Mouse (Mus musculus) 416B (cell line): ENCODE data around the gene Fxyd2.

ENCODE experiments used
- DNase-seq: peaks from one replicate; pipeline ENCODE4 v3.0.0; 2011; ENCODE audit warnings: low read depth

Fxyd2 gene

DNA sequence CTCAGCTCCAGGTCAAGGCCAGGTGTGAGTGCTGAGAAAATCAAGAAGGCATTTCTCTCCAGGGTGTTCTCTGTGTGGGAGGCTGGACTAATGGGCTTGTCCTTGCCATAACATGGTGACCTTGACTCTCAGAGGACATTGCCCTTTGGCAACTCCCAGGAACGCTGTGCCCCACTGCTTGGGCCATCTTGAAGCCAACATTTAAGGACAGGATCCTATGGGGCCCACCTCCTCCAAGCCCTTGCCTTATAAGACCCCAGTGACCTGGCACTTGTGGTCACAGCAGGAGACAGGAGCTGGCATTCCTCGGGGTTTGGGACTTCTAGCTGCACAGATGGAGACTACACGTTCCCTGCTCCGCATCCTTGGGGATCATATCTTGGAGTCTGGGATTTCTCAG is at the start of gene Fxyd2:
Fxyd2 (plus strand) TSS at position 236 of the 400 bp plus-strand sequence.
- no peak for DNase-seq

DNA sequence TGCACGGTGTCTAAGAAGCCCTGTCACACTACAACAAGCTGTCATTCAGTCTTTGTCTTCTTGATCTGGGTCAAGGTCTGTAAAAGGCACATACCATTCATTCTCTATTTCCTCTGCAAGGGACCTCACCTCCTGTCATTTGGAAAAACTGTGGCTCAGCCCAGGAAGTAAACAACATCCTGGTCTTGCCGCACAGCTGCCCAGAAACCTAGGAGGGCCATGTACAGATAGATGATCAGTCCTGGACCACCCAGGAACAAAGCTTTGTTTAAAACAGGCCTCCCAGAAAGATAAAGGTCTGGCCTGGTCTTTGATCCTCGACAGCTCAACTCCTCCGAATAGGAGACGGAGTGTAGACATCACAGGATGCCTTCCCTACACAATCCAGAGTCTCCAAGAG is 49.6 kb upstream of the Fxyd2 start:
- DNase-seq: no peak

DNA sequence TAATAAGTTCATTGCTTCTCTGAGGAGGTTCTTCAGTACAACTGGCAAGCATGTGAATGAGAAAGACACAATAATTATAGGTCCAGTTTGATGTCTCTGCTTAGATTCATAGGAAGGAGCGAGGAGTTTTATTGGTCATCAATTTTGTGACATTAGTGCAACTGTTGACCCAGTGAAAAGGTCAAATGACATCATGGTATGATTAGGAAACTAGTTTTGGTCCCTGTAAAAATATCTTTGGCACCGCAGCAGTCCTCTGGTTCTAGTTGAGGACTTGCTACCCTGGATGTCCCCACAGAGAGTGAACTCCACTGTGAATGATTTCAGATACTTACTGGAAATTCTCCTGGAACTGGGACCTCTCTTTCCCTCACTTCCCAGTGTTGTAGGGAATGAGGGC is 44.3 kb upstream of the Fxyd2 start:
- DNase-seq: no peak

- DNase-seq: no peak
These were observed 41.1 kb upstream of the Fxyd2 start for GRCm38 (mm10) chr9:45358356-45358755.

- DNase-seq: no peak
These were observed 37.4 kb upstream of the Fxyd2 start for GRCm38 (mm10) chr9:45362051-45362461.

DNA sequence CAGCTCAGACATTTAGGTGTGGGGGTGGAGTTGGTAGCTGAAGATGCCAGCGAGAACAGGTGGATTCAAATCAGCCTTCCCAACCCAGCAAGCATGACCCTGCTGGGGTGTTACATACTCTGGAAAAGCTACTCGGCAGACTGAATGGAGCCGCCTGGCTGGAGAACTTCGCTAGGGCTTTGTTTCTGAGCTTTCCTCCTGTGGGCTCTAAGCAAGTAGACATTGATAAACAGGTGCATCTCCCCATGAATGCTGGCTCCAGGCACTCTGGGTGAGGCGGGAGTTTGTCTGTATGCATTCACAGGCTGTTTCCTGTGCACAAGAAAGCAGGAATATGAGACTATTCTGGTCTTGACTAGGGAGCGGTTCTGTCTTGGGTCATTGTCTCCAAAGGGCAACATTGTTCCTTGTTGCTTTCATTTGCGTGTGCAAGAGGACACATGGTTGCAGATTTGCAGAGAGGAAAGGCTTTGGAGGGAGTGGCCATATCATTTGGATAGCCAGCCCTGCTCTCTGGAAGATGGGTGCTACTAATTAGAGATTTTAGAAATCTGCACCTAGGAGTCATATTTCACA is 35.7 kb upstream of the Fxyd2 start:
- no peak for DNase-seq

DNA sequence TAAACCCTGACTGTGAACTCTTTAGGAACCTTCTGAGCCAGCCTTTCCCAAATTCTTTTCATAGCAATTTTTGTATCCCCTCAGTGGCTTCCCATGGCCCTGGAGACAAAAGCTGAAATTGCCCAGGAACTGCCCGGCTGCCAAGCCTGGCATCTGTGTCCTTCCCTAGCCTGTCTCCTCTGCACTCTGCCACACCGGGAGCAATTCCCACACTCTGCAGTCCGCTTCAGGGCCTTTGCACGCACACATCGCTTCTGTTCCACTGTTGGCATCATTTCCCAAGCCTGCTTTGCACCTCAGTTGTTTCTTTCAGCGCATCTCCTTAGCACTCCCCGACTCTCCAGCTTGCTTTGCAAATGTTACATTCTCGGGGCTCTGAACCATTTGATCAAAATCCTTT is 31.8 kb upstream of the Fxyd2 start:
- DNase-seq: no peak

- DNase-seq: no peak
These were observed 31.0 kb upstream of the Fxyd2 start for GRCm38 (mm10) chr9:45368341-45368901.

GRCm38 (mm10) chr9:45370117-45370561 is 29.3 kb upstream of the Fxyd2 start, which contains the start of gene Fxyd6:
TSS of gene Fxyd6 (plus strand) at chr9:45370185.
- DNase-seq: no peak

DNA sequence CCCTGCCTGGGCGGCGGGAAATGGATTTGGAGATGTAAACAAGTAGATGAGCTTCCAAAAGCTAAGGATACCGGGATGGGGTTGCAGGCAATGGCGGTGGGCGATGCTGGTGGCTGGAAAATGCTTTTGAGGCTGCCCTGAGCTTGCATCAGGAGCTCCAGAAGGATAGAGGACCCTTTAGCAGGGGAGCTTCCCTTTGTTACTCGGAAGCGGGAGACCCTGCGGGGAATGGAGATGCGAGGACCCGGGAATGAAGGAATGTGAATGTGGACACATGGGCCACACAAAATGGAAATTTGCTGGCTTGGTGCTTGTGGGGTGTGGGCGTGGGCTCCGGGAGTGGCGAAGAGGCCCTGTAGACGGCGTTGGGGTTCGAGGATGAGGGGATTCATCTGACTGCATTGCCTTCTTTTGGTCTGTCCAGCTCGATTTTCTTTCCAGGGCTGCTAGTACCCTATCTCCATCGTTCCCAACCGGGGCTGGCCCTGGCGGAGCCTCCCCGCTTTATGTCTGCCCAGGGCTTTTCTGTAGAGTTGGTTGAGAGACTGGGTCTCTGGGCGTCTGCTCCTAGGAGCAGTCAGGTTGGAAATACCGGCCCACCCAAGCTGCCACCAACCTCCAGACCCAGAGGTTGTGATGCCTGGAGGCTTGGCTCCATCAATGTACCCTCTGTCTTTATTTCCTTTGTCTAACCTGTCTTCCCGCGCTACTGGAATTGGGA is 28.7 kb upstream of the Fxyd2 start:
- no peak for DNase-seq

GRCm38 (mm10) chr9:45371337-45371707 is 28.1 kb upstream of the Fxyd2 start:
- no peak for DNase-seq

- DNase-seq: no peak
These were observed 25.6 kb upstream of the Fxyd2 start for GRCm38 (mm10) chr9:45373896-45374295.

DNA sequence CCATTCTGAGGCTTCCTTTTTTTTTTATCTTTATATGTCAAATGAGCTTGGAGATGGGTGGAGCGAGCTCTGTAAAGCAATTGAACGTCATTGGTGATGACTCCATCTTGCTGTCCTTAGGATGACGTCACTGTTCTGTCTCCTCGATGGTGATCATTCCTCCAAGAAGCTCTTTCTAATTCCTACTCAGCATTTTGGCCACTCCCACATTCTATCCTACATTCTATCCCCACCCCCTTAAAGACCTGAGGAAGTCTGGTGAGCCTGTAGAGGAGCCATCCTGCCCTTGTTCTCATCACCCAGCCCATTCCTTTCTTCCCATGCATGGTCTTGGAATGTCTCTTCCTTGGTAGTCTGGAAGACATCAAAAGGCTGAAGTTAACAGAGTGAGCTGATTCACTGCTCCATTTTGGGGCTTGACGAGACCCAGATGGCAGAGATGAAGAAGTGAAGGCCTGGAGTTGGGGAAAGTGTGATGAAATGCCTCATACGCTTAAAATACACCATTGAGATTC is 24.4 kb upstream of the Fxyd2 start:
- DNase-seq: no peak

DNA sequence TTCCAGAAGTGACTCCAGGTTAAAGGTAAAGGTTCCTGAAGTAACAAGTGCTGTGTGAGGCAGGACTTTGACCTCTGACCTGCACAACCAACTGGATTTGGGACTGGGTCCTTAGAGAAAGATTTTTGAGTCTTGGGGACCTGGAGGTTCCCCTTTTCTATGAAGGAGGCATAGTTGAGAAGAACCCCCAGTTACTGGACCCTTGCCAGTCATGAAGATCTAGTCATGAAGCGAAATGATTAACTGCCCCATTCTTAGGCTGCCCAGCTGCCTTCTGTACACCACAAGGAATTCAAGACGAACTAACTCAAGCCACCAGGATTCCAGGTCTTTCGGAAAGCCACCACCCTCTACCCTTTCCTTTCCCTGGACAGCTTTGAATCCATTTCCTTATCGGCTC is 23.0 kb upstream of the Fxyd2 start:
- no peak for DNase-seq

GRCm38 (mm10) chr9:45376883-45377282 is 22.6 kb upstream of the Fxyd2 start:
- no peak for DNase-seq

DNA sequence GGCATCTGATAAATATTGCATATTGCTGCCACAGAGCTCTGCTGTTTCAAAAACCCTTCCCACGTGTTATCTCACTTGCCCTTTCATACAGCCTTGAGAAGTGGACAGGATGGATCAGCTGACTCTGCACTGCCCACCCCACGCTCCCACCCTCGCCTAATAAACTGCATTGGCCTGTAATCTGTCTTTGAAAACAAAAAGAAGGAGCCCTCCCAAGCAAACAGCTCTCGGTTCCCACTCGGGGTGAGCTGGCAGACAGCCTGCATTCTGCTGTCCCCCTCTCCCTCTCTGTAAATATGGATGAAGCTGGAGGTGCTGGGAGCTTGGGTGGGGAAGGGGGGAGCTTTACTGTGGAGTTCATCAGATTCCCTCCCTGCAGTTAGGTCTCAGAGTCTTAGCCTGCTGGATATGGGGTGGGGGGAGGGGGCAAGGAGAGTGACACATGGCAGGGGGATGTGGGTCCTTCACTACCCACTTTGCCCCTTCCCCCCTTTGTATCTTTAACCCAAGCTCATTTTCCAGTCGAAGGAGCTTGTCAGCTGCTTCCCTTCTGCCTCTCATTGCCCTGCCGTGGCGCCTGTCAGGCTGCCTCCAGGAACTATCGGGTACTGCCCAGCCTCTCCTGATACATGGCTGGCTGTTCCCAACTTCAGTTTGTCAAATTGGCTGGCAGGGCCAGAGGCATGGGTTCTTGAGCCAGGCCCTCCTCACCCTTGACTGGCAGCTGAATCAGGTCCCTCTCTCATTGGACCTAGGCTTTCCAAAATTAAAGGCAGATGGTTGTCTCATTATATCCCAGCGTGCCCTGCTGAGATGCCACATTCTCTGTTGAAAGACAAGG is 18.8 kb upstream of the Fxyd2 start:
- DNase-seq: no peak

- no peak for DNase-seq
These were observed 17.1 kb upstream of the Fxyd2 start for GRCm38 (mm10) chr9:45382336-45382735.

GRCm38 (mm10) chr9:45382834-45383233 is 16.6 kb upstream of the Fxyd2 start:
- no peak for DNase-seq

DNA sequence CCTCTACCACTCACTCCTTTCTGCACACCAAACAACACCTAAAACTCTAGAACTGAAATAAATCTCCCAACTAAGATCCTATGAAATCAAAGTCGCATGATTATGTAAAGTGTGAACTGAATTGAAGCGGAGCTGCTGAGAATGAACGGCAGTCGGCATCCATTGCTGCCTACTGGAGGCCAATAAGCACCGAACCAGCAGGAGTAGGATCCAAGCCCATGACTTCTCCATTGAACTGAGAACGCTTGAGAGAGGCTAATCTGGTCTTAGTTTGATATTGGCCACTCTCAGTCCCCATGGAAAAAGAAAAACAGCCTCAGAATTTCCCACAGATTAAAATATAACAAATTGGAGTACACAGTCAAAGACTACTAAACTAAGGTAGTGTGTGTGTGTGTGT is 15.6 kb upstream of the Fxyd2 start:
- DNase-seq: no peak

DNA sequence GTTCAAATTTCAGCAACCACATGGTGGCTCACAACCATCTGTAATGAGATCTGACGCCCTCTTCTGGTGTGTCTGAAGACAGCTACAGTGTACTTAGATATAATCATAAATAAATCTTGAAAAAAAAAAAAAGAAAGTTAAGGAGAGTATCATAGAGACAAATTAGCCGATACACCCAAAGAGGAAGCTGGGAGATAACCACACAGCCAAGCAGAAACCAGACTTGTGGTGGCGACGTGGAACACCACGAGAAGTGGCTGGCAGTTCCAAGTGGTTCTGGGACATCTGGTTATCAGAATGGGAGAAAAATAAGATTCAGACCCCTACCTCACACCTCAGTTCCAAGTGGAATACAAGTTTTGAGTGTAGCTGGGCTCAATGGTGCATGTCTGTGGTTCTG is 12.8 kb upstream of the Fxyd2 start:
- peak; percentile 47 for DNase-seq

DNA sequence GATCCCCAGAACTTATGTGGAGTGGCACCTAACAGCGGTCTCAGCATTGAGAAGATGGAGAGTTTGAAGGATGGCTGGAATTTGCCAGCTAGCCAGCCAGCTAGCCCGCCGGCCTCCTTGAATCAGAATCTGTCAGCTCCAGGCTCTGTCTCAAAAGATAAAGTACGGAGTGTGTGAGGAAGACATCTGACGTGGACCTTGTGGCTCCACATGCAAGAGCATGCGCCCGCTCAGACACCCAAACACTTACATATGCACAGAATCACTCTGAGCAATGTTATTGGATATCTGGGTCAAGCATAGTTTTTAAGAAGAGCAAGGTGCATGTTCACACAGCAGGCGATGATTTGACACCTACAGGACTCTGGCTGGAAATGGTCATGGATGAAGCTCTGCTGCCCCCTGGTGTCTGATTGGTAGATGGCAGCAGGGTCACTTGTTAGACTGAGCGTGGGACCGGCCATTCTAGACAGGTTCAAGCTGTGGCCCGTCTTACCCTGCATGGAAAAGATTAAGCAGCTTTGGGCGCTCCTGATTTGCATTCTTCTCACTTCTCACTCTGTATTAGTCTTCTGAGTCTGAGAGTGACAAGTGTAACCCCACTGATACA is 11.0 kb upstream of the Fxyd2 start:
- DNase-seq: peak; percentile 76

GRCm38 (mm10) chr9:45389596-45389995 is 9.9 kb upstream of the Fxyd2 start:
- no peak for DNase-seq
